Mouse (Mus musculus): ENCODE data around the gene Eps8. TPM values are rescaled to one million over a fixed set of nuclear protein-coding genes. Genes with fewer than 3 reads are reported as not detected.

The Eps8 gene
- polyA plus RNA-seq, 1 experiment from 2014 or later: 45.1 TPM

- 90% methylated on average over 1 of the region's 1 CpGs for WGBS
These were observed 14.8 kb upstream of the Eps8 start for GRCm38 (mm10) chr6:137669433-137669832.

GRCm38 (mm10) chr6:137668331-137668730, 13.7 kb upstream of the Eps8 start:
- Histone ChIP-seq H3K27ac (no peak overlapping the region), H3K4me1 (replicated peaks; ENCODE audit: insufficient read depth, low read length) (no peaks in the 10 kb centered on the region), H3K36me3 (ENCODE audit: insufficient read depth, low read length) (no peaks in the 10 kb centered on the region), H3K27me3 (ENCODE audit: insufficient read depth, low read length) (no peaks in the 10 kb centered on the region), H3K9ac (ENCODE audit: low read depth, low read length) (no peak overlapping the region), H3K4me3 (replicated peaks; ENCODE audit: low read depth, low read length) (no peak overlapping the region), H3K4me2 (ENCODE audit: low read length) (no peak overlapping the region), H3K9me3 (replicated peaks; ENCODE audit: low read length) (no peaks in the 10 kb centered on the region)
- no peak for TF ChIP-seq CTCF (IDR thresholded peaks at IDR 0.05; ENCODE audit: low read depth)
- WGBS: 64% methylated on average over 3 of the region's 3 CpGs
- DNase-seq (ENCODE audit: low spot score) (no peak), ATAC-seq (replicated peaks; ENCODE audit: low FRiP score, low read depth) (no peak)

More at GRCm38 (mm10) chr6:137669433-137669832, 14.8 kb upstream of the Eps8 start:
- no peak for DNase-seq (ENCODE audit: low spot score)
- H3K27me3 ChIP-seq (ENCODE audit: insufficient read depth, low read length): no peaks in the 10 kb centered on the region
- no peak overlapping the region for H3K4me2 ChIP-seq (ENCODE audit: low read length)
- no peak for TF ChIP-seq CTCF (IDR thresholded peaks at IDR 0.05; ENCODE audit: low read depth)
- H3K27ac ChIP-seq: no peak overlapping the region
- H3K9me3 ChIP-seq (replicated peaks; ENCODE audit: low read length): no peaks in the 10 kb centered on the region
- no peak overlapping the region for H3K9ac ChIP-seq (ENCODE audit: low read depth, low read length)
- no peak for ATAC-seq (replicated peaks; ENCODE audit: low FRiP score, low read depth)
- no peaks in the 10 kb centered on the region for H3K4me1 ChIP-seq (replicated peaks; ENCODE audit: insufficient read depth, low read length)
- no peak overlapping the region for H3K4me3 ChIP-seq (replicated peaks; ENCODE audit: low read depth, low read length)
- no peaks in the 10 kb centered on the region for H3K36me3 ChIP-seq (ENCODE audit: insufficient read depth, low read length)

- H3K27ac ChIP-seq: no peak overlapping the region
- DNase-seq (ENCODE audit: low spot score) (no peak), ATAC-seq (replicated peaks; ENCODE audit: low FRiP score, low read depth) (no peak)
These were observed 13.0 kb upstream of the Eps8 start for GRCm38 (mm10) chr6:137667665-137668064.

GRCm38 (mm10) chr6:137664936-137665335, 10.3 kb upstream of the Eps8 start:
- Histone ChIP-seq H3K4me1 (replicated peaks; ENCODE audit: insufficient read depth, low read length) (no peaks in the 10 kb centered on the region), H3K4me2 (ENCODE audit: low read length) (no peak overlapping the region), H3K4me3 (replicated peaks; ENCODE audit: low read depth, low read length) (no peak overlapping the region), H3K9ac (ENCODE audit: low read depth, low read length) (no peak overlapping the region), H3K36me3 (ENCODE audit: insufficient read depth, low read length) (no peaks in the 10 kb centered on the region), H3K27ac (no peak overlapping the region), H3K9me3 (replicated peaks; ENCODE audit: low read length) (no peaks in the 10 kb centered on the region), H3K27me3 (ENCODE audit: insufficient read depth, low read length) (no peaks in the 10 kb centered on the region)
- TF ChIP-seq CTCF (IDR thresholded peaks at IDR 0.05; ENCODE audit: low read depth): no peak
- DNase-seq (ENCODE audit: low spot score) (no peak), ATAC-seq (replicated peaks; ENCODE audit: low FRiP score, low read depth) (no peak)
- WGBS: 58% methylated on average over 3 of the region's 3 CpGs

More at GRCm38 (mm10) chr6:137667665-137668064, 13.0 kb upstream of the Eps8 start:
- Histone ChIP-seq H3K4me2 (ENCODE audit: low read length) (no peak overlapping the region), H3K4me1 (replicated peaks; ENCODE audit: insufficient read depth, low read length) (no peaks in the 10 kb centered on the region), H3K36me3 (ENCODE audit: insufficient read depth, low read length) (no peaks in the 10 kb centered on the region), H3K4me3 (replicated peaks; ENCODE audit: low read depth, low read length) (no peak overlapping the region), H3K9me3 (replicated peaks; ENCODE audit: low read length) (no peaks in the 10 kb centered on the region), H3K9ac (ENCODE audit: low read depth, low read length) (no peak overlapping the region), H3K27me3 (ENCODE audit: insufficient read depth, low read length) (no peaks in the 10 kb centered on the region)
- 59% methylated on average over 3 of the region's 3 CpGs for WGBS
- no peak for TF ChIP-seq CTCF (IDR thresholded peaks at IDR 0.05; ENCODE audit: low read depth)

GRCm38 (mm10) chr6:137661583-137662365, 7.1 kb upstream of the Eps8 start:
- no peaks in the 10 kb centered on the region for H3K4me1 ChIP-seq (replicated peaks; ENCODE audit: insufficient read depth, low read length)

GRCm38 (mm10) chr6:137658426-137659088, 3.9 kb upstream of the Eps8 start:
- Histone ChIP-seq H3K4me3 (replicated peaks; ENCODE audit: low read depth, low read length) (no peak overlapping the region), H3K4me2 (ENCODE audit: low read length) (no peak overlapping the region), H3K27ac (no peak overlapping the region), H3K9me3 (replicated peaks; ENCODE audit: low read length) (no peaks in the 10 kb centered on the region), H3K36me3 (ENCODE audit: insufficient read depth, low read length) (no peaks in the 10 kb centered on the region), H3K4me1 (replicated peaks; ENCODE audit: insufficient read depth, low read length) (no peaks in the 10 kb centered on the region), H3K27me3 (ENCODE audit: insufficient read depth, low read length) (no peaks in the 10 kb centered on the region), H3K9ac (ENCODE audit: low read depth, low read length) (no peak overlapping the region)
- peak; percentile 60 for TF ChIP-seq CTCF (IDR thresholded peaks at IDR 0.05; ENCODE audit: low read depth)
- WGBS: 75% methylated on average over 12 of the region's 12 CpGs
- peak; percentile 9 for DNase-seq (ENCODE audit: low spot score)
- no peak for ATAC-seq (replicated peaks; ENCODE audit: low FRiP score, low read depth)

More at GRCm38 (mm10) chr6:137661583-137662365, 7.1 kb upstream of the Eps8 start:
- Histone ChIP-seq H3K9ac (ENCODE audit: low read depth, low read length) (no peak overlapping the region), H3K4me3 (replicated peaks; ENCODE audit: low read depth, low read length) (no peak overlapping the region), H3K36me3 (ENCODE audit: insufficient read depth, low read length) (no peaks in the 10 kb centered on the region), H3K27me3 (ENCODE audit: insufficient read depth, low read length) (no peaks in the 10 kb centered on the region), H3K4me2 (ENCODE audit: low read length) (no peak overlapping the region), H3K27ac (no peak overlapping the region), H3K9me3 (replicated peaks; ENCODE audit: low read length) (no peaks in the 10 kb centered on the region)
- ATAC-seq (replicated peaks; ENCODE audit: low FRiP score, low read depth) (no peak), DNase-seq (ENCODE audit: low spot score) (no peak)
- no peak for TF ChIP-seq CTCF (IDR thresholded peaks at IDR 0.05; ENCODE audit: low read depth)
- WGBS: 91% methylated on average over 23 of the region's 23 CpGs
